Mouse (Mus musculus): ENCODE results near the gene Foxo4.

Gene Foxo4

DNA sequence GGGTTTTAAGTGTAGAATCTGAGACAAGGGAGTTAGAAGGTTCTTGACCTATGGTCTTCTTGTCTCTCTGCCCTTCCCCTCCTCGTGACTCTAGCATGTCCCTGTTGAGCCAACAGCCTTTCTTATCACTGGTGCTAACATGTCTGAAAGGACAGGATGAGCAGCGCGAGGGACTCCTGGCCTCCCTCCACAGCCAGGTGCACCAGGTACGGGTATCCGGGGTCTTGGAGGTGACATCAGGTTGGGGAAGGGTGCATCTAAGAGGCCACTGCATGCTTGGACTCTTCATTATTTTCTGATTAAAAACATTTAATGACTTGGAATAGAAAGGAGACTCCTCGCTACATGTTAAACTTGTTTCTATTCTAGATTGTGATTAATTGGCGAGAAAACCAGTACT lies 34.7 kb downstream of the Foxo4 start:
- intact Hi-C loops (cut with DNase I), result no loop called here

DNA sequence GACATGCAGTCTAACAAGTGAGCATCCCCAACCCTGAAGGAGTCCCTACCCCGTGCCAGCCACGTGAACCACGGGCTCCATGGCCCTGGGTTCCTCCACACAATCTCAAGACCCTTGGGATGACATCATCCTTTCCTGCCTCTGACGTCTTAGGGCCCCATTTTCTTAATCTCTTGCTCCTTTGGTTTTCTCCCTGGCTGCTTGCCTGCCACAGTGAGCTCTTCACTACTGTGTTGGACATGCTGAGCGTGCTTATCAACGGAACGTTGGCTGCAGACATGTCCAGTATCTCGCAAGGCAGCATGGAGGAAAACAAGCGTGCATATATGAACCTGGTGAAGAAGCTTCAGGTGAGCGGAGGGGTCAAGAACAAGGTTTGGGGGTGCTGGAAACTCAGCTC lies 35.8 kb downstream of the Foxo4 start:
- intact Hi-C loops (cut with DNase I), result no loop called here

GRCm38 (mm10) chrX:101299055-101299454 lies 44.7 kb downstream of the Foxo4 start, which contains the start of gene Nlgn3:
Gene Nlgn3, plus strand, starts transcription at chrX:101299168.
- intact Hi-C loops (cut with DNase I), result no loop called here

DNA sequence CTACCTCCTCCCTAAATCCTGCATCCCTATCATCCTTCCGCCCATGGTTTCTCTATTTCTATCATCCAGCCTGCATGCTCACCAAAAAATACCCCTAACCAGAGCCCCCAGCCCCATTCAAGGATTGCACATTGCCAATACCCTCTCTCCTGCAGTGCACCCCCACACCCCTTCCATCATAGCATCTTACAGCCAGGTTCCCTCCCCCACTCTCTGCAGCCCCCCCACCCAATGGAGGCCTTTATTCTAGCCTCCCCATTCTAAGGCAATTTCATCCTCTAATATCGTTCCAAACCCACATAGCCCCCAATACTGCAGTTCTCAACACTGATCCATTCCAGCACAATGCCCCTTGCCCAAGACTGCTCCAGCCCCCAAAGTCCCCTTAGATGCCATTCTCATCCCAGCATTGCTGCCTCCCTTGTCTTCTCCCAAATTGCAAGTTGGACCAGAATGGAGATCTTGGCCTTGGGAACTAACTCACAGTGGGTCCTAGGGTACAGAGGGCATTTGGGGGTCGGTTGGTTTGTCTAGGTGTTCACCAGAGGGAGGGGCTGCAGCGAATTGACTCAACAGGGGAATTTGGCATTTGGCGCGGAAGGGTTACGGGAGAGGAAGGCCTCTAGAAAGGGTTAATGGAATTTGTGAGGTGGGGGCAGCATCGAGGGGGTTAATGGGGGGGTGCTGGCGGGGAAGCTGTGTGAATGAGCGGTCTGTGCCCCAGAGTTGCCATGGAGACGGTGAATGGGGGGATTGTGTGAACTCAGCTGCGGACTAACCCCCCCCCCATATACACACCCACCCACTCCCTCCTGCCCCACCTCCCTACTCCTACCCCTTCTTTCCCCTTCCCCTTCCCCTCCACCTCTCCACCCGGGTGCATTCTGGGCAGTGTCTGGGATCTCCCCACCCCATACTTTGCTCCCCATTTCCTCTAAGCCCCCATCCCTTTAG lies 45.4 kb downstream of the Foxo4 start:
- intact Hi-C loops (cut with DNase I), result no loop called here

- intact Hi-C loops (cut with DNase I), result no loop called here
These were observed 46.2 kb downstream of the Foxo4 start for GRCm38 (mm10) chrX:101300427-101301030.

- intact Hi-C loops (cut with DNase I), result no loop called here
These were observed 47.3 kb downstream of the Foxo4 start for GRCm38 (mm10) chrX:101301654-101302053.

DNA sequence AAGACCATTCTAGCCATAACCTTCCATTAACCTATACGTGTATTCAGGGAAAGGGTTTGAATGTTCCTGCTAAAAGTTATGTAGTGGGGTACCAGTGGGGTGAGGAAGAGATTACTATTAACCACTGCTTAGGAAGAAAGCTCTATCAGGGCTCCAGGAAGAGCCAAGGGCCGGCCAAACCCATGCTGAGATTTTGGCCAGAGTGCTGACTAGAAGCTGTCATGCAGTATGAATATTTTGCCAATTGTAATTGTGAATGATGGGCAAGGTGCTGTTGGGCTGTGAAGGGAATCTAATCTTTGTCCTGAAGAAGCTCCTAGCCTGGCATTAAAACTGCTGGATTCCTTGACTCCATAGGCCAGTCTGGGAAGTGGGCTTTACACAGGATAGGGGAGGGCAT lies 50.3 kb downstream of the Foxo4 start:
- intact Hi-C loops (cut with DNase I), result no loop called here

DNA sequence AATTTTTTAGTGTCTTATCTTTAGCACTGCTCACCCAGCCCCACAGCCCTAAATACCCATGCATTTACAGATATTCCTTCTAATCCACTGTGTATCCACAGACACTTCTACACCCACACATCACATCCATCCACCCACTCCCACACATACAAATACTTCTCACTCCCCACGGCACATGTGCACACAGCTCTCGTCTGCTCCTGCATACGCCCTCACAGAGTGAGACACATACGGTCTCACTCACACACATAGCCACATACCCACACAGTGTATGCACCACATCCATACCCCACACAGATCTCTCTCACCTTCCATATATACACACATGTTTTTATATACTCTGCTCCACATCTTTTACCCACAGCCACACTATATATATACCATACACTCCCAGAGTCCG lies 55.0 kb downstream of the Foxo4 start:
- intact Hi-C loops (cut with DNase I), result no loop called here
